Mouse (Mus musculus) testis, adult 2 months (tissue): ENCODE results near the gene Olfml2a. TPM values are rescaled to one million over a fixed set of nuclear protein-coding genes. Genes with fewer than 3 reads are reported as not detected.

Source experiments
- H3K27ac ChIP-seq: fragments of 200-500 bp; 2 replicates; pipeline ENCODE4 v1.5.1; 2012; ENCODE audit warnings: low read depth, low read length; ENCODE audit not compliant: control insufficient read depth, insufficient read depth
- H3K27me3 ChIP-seq: fragments of 200-500 bp; 2 replicates; pipeline ENCODE4 v1.6.1; 2012; ENCODE audit warnings: mild to moderate bottlenecking, low read length, moderate library complexity; ENCODE audit not compliant: control insufficient read depth, insufficient read depth
- H3K36me3 ChIP-seq: fragments of 200-500 bp; 2 replicates; pipeline ENCODE4 v1.6.1; 2012; ENCODE audit warnings: mild to moderate bottlenecking, low read length; ENCODE audit not compliant: control insufficient read depth, insufficient read depth
- H3K4me1 ChIP-seq: fragments of 200-500 bp; 2 replicates; pipeline ENCODE4 v1.6.1; 2012; ENCODE audit warnings: low read length; ENCODE audit not compliant: control insufficient read depth, insufficient read depth
- H3K4me3 ChIP-seq: fragments of 200-500 bp; 2 replicates; pipeline ENCODE4 v1.5.1; 2012; ENCODE audit warnings: low read depth, mild to moderate bottlenecking, low read length, moderate library complexity, mixed read lengths; ENCODE audit not compliant: control insufficient read depth
- CTCF ChIP-seq: fragments of 200-500 bp; IDR thresholded peaks from 2 replicates; pipeline ENCODE4 v1.5.1; 2012; ENCODE audit warnings: low read depth, mild to moderate bottlenecking, inconsistent platforms, low read length, moderate library complexity; ENCODE audit not compliant: control insufficient read depth, insufficient read depth, insufficient replicate concordance
- POLR2A ChIP-seq: fragments of 200-500 bp; IDR thresholded peaks from 2 replicates; pipeline ENCODE4 v1.6.1; 2012; ENCODE audit warnings: low read depth, mild to moderate bottlenecking, inconsistent platforms, low read length, moderate library complexity; ENCODE audit not compliant: control insufficient read depth
- polyA plus RNA-seq: library from polyadenylated mRNA; depleted of rRNA; stranded (reverse); fragments of >200 nt; gene quantifications from 2 replicates; pipeline ENCODE4 v1.2.3, GENCODE M21; 2012

Olfml2a gene
- polyA plus RNA-seq, 1 experiment: 1.6 TPM

- Histone ChIP-seq H3K36me3 (no peaks in the 10 kb centered on the region), H3K4me1 (peaks cover 15% of the 10 kb centered on the region), H3K27me3 (no peaks in the 10 kb centered on the region), H3K4me3 (no peak overlapping the region), H3K27ac (no peak overlapping the region)
- TF ChIP-seq POLR2A (no peak), CTCF (no peak)
Measured at GRCm38 (mm10) chr2:39000587-39000919, 68.8 kb downstream of the Olfml2a start.

GRCm38 (mm10) chr2:39001866-39002265 lies 70.1 kb downstream of the Olfml2a start:
- Histone ChIP-seq H3K4me1 (peaks cover 17% of the 10 kb centered on the region), H3K27me3 (no peaks in the 10 kb centered on the region), H3K4me3 (no peak overlapping the region), H3K27ac (no peak overlapping the region), H3K36me3 (no peaks in the 10 kb centered on the region)
- TF ChIP-seq POLR2A: no peak
- no peak for TF ChIP-seq CTCF

- H3K4me3 ChIP-seq: peak overlapping the region; percentile 10
- no peaks in the 10 kb centered on the region for H3K36me3 ChIP-seq
- peaks cover 13% of the 10 kb centered on the region for H3K4me1 ChIP-seq
- TF ChIP-seq POLR2A: no peak
- no peak for TF ChIP-seq CTCF
- H3K27ac ChIP-seq: no peak overlapping the region
- H3K27me3 ChIP-seq: no peaks in the 10 kb centered on the region
Measured at GRCm38 (mm10) chr2:39003106-39003505, 71.3 kb downstream of the Olfml2a start.

GRCm38 (mm10) chr2:39003512-39003911 lies 71.7 kb downstream of the Olfml2a start:
- Histone ChIP-seq H3K4me3 (peak overlapping the region; percentile 3), H3K27me3 (no peaks in the 10 kb centered on the region), H3K27ac (no peak overlapping the region), H3K36me3 (no peaks in the 10 kb centered on the region), H3K4me1 (peaks cover 10% of the 10 kb centered on the region)
- TF ChIP-seq POLR2A (no peak), CTCF (no peak)

- Histone ChIP-seq H3K4me1 (peaks cover 10% of the 10 kb centered on the region), H3K4me3 (peak overlapping the region; percentile 93), H3K36me3 (no peaks in the 10 kb centered on the region), H3K27ac (peak overlapping the region; percentile 63), H3K27me3 (no peaks in the 10 kb centered on the region)
- TF ChIP-seq CTCF: no peak
- TF ChIP-seq POLR2A: no peak
Measured at GRCm38 (mm10) chr2:39004372-39004771, 72.6 kb downstream of the Olfml2a start.

- TF ChIP-seq CTCF (no peak), POLR2A (peak; percentile 78)
- H3K27me3 ChIP-seq: no peaks in the 10 kb centered on the region
- no peaks in the 10 kb centered on the region for H3K36me3 ChIP-seq
- H3K4me1 ChIP-seq: peaks cover 10% of the 10 kb centered on the region
- H3K4me3 ChIP-seq: peak within 1 kb of the TSS; percentile 93
- peak within 1 kb of the TSS; percentile 75 for H3K27ac ChIP-seq
Measured at GRCm38 (mm10) chr2:39004880-39005435, 73.2 kb downstream of the Olfml2a start, which contains the start of gene Arpc5l. Arpc5l (plus strand) TSS chr2:39005348.

GRCm38 (mm10) chr2:39005574-39006079 lies 73.8 kb downstream of the Olfml2a start, which contains the start of gene Rpl35:
Rpl35 (minus strand) TSS chr2:39005624.
- H3K4me3 ChIP-seq: peak within 1 kb of the TSS; percentile 93
- peaks cover 10% of the 10 kb centered on the region for H3K4me1 ChIP-seq
- H3K27me3 ChIP-seq: no peaks in the 10 kb centered on the region
- TF ChIP-seq CTCF (no peak), POLR2A (no peak; the same call in 1 of the 2 replicates)
- H3K27ac ChIP-seq: peak within 1 kb of the TSS; percentile 75
- H3K36me3 ChIP-seq: no peaks in the 10 kb centered on the region
